Mouse (Mus musculus): Measurements from ENCODE around the gene Gm43738.

The Gm43738 gene

DNA sequence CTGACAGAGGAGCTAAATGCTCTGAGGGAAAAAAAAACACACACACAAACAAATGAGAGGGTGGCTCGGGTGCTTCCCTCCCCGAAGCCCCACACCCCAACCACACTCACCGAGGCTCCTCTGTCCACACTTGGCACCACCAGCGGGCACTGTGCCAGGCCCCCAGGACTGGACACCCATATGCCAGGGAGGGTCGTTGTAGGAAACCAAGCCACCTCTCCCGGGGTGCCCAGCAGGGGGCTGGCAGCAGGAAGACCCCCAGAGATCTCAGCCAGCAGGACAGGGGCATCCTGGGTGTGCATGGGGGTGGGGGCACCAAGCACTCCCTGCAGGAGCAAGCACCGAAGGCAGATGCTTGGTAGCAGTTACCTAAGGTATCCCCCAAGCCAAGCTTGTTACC is at the start of gene Gm43738:
Gene Gm43738 (minus strand): TSS at position 289 of the 400 bp plus-strand sequence.
- DNase-seq (ENCODE audit: low spot score in 2 of 2), result no peak

DNA sequence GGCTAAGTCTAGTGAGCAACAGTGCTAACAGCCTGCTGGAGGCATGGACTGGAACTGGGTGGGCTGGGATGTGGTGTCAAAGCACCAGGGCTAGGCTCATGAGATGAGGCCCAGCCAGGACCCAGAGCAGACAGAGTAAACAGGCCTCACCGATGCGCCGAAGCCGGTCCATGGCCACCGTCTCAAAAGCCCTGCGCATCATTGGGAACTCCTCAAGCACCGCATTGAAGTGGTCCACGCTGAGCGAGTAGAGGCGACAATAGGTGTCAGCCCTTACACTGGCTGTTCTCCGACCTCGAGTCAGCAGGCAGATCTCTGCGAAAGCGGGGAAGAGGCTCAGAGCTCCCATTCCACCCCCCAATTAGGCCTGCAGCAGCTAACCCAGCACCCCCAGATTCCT is 47.7 kb upstream of the Gm43738 start:
- DNase-seq (ENCODE audit: low spot score in 2 of 2), result no peak

DNA sequence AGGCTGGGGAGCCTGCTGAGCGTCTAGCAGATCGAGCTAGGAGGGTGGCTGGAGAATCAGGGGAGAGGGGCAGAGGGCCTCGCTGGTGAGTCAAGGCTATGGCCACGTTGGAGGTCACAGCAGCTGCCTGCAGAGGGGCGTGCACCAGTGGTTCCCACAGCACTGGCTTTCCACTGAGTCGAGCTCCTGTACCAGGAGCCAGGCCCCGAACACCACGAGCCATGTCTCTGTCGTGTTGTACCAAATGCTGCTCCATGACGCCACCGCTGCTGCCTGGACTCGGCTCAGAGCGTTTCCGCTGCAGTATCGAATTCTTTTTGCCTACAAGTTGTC is 47.0 kb upstream of the Gm43738 start:
- DNase-seq (ENCODE audit: low spot score in 2 of 2), result no peak

DNA sequence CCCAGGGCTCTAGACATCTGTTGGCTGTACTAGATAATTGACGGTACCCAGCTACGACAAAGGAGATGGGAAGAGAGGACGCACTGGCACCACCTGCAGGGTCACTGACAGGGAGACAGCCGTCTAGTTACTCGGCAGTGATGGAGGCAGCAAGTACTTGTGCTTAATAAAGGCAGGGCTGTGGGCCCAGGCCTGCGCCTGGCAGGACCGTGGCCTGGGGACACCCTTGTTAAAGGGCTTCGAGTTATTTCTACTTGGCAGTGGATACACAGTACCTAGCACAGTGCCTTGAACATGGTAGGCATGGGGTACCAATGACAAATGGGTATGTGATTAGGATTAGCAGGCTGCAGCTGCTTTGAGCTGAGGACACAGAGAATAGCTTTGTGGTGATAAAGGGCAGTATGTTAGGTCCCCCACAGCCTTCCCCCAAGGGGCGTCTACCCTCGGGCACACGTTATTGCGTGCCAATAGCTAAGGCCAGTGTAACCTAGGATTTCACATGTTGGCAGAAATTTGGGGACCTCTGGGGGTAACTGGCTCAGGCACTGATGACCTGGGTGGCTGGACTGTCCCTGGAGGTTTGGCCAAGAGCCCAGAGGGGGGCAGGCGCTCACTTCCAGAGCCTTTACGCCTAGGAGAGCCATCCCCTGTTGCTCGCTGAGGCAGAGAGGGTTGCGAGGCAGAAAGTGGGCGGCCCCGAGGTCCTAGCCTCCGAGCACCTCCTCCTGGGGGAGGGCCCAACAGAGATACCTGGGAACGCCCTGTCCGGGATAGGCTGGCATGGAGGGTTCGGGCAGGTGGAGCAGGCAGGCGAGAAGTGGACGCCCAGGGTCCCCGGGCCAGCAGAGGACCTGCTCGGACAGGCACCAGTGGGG is 46.4 kb upstream of the Gm43738 start:
- no peak for DNase-seq (ENCODE audit: low spot score in 2 of 2)

DNA sequence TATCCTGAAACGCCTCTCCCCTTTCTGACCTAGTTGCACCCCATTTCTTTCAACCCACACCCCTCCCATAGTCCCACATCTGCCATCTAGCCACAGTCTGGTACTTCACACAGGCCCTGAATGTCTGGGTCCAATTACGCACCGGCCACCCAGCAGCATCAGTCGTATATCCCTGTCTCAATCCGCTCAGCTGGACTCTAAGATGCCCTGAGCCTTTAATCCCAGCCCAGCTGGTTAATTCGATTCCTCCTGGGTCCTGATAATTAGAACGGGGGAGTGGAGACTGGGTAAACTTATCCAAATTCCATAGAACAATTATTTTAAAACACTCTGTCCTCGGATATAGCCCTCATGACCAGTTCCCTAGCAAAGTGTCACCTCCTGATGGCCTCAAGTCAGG is 44.7 kb upstream of the Gm43738 start:
- no peak for DNase-seq (ENCODE audit: low spot score in 2 of 2)

DNA sequence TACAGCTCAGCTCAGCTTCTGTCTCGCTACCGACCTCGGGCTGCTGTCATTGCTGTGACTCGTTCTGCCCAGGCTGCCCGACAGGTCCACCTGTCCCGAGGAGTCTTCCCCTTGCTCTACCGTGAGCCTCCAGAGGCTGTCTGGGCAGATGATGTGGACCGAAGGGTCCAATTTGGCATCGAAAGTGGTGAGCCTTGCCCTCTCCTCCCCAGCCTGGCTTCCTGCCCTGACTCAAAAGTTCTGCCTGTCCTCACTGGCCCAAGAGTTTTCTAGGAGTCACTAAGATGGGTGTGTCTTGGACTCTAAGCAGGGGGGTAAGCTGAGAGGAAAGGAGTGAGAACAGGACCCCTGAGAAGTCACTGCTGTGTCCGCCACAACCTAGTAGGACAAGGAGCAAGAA is 43.9 kb upstream of the Gm43738 start:
- DNase-seq (ENCODE audit: low spot score in 2 of 2), result no peak

DNA sequence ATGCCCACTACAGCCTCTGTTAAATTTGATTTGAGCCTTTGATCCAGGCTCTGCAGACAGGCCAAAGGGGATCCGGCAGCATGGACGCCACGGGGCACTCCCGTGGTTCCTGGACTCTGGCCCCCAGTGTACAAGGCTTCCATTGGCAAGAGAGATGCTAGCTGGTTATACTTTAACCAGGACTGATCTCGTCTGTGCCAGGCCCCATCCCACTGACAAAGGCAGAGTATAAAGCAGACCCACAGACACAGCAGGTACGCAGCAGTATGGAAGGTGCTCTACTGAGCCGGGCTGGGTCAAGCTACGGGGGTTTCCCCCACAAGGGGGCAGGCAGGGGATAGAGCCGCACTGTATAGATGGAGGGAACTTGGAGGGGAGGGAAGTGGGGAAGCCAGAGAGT is 35.5 kb upstream of the Gm43738 start:
- DNase-seq (ENCODE audit: low spot score in 2 of 2), result no peak

DNA sequence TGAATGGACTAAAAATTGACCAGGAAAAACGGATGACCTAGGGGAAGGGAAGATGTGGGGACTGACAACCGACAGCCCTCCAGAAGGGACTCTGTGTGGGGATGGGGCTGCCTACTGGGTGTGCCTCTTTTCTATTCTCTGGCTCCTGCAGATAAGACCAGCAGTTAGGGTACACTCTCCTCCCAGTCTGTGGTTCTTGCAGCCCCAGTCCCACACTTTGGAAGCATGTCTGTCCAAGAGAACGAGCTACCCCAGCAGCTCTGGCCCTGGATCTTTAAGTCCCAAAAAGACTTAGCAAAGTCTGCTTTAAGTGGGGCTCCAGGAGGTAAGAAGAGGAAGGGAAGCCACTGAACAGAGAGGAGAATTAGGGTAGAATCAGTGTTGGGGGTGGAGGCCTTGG is 35.1 kb upstream of the Gm43738 start, which contains the start of gene Pklr:
Gene Pklr (plus strand): TSS at position 185 of the 400 bp plus-strand sequence.
- no peak for DNase-seq (ENCODE audit: low spot score in 2 of 2)

DNA sequence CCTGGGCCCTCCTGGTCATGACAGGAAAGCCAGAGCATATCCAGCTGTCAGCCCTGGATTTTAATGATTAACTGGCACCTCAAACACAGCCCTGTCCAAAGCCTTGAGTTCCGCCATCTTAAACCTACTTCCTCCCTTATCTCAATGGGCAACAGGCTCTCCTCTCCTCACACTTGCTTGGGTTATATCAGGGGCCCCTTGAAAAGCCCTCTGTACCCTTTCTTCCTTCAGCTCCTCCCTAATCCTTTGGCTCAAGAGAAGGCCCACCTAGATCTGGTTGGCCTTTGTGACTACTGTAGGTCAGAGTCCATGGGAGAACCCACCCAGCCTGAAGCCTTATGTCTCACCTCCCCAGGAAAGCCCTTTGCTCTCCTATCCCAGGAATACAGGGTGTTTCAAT is 32.9 kb upstream of the Gm43738 start:
- DNase-seq (ENCODE audit: low spot score in 2 of 2), result no peak

DNA sequence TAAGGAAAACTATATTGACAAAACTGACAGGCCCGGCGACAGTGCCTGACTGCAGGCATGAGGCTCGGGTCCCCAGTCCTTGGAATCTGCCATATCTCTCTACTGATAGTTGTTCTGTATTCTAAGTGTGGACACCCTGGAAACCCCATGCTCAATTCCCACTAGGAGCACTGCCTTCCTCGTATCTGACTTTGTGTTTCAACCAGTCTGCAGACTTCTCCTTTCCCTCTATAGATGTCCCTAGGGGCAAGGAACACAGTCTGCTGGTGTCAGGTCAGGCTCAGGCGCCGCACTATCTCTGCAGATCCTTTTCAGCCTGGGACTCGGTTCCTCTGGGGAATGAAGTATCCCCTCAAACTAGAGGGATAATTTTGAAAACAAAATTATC is 32.2 kb upstream of the Gm43738 start:
- DNase-seq (ENCODE audit: low spot score in 2 of 2), result no peak

DNA sequence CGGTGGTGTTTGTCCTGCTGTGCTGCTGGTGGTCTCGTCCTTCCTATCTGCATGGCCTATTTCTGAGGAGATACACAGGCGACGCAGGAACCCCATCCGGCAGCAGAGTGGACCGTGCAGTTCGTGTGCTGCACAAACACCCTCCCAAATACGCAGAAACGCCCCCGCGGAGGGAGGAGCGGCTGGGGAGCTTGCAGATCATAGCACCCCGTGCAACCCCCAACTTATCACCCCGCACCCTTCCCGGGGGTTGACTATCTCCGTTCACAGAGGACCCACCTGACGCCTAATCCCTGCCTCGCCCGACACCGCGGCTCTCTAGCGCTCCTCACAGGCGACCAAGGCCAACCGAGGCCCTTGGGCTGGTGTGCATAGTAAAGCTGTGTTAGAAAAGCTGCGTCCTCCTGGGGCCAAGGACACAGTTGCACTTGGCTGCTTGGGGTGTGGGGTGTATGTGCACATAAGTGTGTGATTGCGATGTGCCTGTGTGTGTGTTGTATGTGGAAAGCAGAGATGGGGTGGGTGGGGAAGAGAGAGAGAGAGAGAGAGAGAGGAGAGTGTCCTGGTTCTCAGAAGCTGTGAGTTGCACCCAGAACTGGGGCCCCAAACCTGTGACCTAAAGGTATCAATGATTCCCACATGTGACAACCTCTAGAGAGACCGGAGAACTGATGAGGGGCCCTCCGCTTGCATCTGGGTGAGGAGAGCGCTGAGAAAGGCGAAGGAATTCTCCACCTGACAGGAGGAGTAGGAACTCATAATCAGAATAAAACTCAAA is 31.6 kb upstream of the Gm43738 start:
- peak; percentile 23 to 40 for DNase-seq (ENCODE audit: low spot score in 2 of 2)

DNA sequence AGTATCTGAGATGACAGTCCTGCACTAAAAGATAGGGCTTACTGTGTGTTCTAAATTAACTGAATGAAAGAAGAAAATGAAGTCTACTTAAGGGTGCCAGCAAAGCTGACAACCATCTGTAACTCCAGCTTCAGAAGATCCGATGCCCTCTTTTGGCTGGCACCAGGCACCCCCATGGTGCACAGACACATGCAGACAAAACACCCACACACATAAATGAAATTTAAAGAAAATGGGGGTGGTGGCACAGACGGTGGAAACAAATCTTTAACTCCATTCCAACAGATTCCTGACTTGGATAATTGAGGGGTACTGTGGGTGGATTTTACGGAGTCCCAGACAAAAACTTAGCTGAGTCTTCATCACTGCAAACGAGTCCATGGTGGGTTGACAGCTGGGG is 30.9 kb upstream of the Gm43738 start:
- peak; percentile 62 to 80 for DNase-seq (ENCODE audit: low spot score in 2 of 2)

DNA sequence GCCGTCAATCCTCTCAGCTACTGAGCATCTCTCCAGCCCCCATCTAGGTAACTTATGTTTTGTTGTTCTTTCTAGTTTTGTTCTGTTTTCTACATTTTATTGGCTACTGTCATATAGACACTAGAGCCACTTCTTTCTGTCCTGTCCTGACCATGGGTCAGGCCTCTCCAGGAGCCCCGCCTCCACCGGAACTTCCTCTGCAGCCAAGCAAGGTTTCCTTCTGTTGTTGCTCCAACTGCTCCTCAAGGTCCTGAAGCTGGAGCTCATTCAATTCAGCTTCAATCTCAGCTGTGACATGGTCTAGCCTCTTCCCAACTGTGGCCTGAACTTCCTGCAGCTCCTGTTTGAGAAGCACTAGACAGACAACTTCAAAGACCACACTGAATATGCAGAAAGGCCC is 29.0 kb upstream of the Gm43738 start:
- no peak for DNase-seq (ENCODE audit: low spot score in 2 of 2)

DNA sequence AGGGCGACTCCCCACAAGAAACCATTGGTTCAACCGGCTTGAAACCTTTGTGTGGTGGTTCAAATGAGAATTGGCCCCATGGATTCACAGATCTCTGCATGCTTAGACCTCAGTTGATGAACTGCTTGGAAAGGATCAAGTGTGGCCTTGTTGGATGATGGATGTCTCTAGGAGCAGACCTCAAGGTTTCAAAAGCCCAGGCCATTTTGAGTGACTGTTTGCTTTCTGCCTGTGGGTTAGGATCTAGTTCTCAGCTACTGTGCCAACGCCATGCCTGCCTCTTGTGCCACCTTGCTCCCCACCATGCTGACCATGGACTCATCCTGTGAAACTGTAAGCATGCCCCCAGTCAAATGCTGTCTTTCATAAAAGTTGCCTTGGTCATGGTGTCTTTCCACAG is 25.1 kb upstream of the Gm43738 start:
- no peak for DNase-seq (ENCODE audit: low spot score in 2 of 2)

DNA sequence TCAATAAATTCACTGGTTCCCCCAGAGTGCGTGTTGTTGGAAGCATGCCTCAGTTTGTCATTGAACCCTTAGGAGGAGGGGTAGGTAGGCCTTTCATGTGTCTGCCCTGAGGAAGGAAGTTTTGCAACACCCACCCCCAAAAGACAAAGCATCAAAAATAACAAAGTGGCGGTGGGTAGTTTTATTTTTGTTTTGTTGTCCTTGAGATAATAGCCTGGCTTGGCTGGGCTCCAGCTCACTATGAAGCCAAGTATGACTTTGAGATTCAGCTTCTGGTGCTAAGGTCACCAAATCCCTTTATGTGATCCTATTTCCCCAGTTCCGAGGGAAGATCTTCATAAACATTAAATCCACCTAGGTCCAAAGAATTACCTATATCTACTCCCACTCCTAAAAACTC is 23.3 kb upstream of the Gm43738 start:
- DNase-seq (ENCODE audit: low spot score in 2 of 2), result no peak

DNA sequence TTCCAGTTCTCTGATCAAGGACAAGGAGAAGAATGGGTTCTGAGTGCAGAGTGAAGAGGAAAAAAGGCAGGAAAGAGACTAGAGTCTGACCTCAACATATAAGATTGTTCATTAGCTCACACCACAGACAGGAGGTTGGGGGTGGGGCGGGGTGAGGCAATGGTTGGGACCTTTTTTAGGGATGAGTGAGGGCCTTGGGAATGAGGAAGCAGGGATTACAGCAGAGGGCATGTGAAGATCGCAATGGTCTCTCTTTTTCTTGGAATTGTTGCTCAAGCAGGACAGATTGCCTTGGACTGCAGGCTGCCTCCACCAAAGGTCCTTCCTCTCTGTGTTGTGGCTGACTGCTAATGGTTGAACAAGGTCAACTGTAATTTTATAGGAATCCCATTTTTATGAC is 22.4 kb upstream of the Gm43738 start:
- DNase-seq (ENCODE audit: low spot score in 2 of 2), result no peak

DNA sequence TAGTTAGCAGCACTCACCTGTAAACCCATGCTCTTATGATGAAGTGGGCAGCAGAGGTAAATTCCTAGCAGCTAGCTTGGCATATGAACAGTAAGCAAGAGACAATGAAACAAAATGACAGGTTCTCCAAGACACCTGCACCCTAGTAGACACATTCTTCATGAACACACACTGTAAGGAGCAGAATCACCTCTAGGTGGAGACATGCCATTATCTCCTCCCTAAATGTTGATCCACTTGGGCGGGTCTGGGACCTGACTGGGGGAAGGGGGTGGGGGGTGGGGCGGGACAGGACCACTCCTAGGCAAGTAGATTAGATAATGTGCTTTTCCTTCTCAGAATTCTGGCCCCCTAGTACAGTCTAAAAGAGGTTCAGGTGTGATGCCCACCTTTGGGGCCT is 14.6 kb upstream of the Gm43738 start:
- no peak for DNase-seq (ENCODE audit: low spot score in 2 of 2)

DNA sequence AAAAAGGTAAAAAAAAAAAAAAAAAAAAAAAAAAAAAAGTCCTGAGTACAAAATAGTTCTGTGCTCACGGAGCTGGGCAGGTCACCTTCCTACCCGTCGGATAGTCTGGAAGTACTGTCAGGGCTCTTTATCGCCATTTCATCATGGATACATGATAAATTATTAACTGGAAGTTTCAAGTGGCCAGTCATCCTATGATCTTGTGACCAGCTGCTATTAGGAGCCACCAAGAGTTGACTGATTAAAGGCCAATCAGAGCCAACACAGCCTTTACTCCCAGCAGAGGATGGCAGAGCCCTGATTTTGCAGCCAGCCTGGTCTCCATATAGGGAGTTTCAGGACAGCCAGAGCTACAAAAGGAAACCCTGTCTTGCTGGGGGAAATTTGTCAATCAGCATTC is 12.2 kb upstream of the Gm43738 start:
- no peak for DNase-seq (ENCODE audit: low spot score in 2 of 2)

DNA sequence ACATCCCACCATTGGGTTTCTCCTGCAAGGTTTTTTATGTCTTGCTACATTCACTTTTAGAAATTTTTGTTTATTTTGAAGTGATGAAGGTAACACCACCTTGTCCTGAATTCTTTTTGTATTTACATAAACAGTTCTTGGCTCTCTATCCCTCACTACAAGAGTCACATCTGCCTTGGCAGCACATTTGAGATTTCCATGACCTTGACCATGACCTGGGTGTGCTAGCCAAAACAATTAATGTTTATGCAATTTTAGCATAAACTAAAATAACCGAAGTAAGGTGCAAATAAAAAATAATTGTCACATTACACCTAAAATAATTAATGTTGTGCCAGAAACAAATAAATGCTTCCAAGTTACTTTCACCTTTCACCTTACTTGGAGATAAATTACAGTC is 7.2 kb upstream of the Gm43738 start:
- DNase-seq (ENCODE audit: low spot score in 2 of 2), result no peak

DNA sequence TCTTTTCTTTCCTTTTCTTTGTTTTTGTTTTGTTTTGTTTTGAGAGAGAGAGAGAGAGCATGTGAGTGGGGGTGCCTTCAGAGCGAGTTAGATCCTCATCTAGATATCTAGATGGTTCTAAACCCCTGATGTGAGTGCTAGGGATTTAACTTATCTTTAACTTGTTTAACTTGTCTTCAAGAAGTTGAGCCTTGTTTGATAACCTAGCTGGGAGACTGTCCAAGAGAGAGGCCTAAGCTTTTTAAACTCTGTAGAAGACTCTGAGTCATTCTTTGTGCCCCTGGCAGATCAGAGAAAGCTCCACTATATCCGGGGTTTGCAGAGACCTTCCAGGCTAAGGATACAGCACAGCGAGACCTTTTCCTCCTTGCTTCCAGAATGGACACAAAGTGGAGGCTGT is 6.6 kb upstream of the Gm43738 start:
- DNase-seq (ENCODE audit: low spot score in 2 of 2), result no peak

DNA sequence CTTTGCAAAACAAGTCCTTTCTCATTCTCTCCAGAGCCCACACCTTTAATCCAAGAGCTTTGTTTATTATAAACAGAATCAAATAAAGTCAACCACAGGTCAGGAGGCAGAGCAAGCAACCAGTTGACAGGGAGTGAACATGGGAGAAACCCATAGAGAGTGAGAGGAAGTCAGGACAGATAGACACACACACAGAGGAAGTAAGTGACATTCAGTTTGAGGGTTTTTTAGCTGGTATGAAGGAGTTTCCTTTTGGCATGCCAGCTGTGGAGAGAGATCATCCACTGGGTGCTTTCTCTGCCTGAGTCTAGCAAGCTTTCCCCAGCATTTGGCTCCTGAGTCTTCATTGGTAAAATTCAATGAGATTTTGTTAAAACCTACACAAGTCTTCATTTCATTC is 6.0 kb upstream of the Gm43738 start:
- DNase-seq (ENCODE audit: low spot score in 2 of 2), result no peak

DNA sequence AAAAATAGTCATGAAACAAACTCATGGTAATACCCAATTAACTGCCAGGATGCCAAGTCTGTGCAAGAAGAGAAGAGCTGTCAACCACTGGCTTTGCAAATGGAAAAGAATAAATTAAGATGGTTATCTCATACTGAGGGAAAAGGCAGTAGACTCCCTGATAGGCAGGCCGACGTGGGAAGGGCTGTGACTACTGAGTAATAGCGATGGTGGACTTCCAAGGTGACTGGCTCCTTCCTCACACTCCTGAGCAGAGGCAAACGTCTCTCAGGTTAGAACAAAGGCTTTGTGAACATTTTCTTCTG is 2.3 kb upstream of the Gm43738 start:
- no peak for DNase-seq (ENCODE audit: low spot score in 2 of 2)

DNA sequence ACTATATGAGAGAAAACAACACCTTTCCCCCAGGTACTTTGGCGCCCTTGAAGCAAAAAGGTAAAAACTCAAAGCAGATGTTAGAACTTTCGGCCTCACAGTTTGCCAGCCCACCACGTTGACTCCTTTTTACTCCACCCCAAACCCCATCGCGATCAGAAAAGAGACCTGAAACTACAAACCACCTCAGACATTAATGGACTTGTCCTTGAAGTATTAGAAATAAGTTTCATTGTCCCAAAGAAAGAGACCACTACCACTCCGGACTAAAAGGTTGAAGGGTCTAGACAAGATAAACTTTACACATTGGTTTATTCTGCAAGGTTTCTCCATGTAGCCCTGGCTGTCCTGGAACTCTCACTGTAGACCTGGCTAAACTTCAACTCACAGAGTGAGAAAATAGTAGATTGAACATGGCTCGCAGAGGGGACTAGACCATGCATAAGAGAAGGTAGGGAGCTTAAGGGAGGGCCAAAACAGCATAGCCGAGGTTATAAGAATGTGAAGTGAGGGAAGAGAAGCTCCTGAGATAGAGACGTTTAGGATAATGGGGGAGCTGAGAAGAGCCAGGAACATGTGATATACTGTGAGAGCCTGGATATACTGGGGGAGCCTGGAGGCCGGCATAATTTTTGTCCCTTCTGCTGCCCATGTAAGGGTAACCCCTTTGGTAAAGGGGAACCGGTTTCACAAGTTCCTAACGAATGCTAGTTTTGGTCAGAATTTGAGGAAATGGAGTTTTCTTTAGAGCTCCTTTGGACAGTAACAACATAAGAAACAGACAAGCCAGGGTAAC is 1.8 kb upstream of the Gm43738 start:
- no peak for DNase-seq (ENCODE audit: low spot score in 2 of 2)
